Mouse (Mus musculus): ENCODE measurements at regions not wholly inside any gene's neighbourhood (a gene's known extent, or its start where the extent isn't known, plus 50 kb on each side); places are given as distances from the start of the nearest gene placed in this dataset.

DNA sequence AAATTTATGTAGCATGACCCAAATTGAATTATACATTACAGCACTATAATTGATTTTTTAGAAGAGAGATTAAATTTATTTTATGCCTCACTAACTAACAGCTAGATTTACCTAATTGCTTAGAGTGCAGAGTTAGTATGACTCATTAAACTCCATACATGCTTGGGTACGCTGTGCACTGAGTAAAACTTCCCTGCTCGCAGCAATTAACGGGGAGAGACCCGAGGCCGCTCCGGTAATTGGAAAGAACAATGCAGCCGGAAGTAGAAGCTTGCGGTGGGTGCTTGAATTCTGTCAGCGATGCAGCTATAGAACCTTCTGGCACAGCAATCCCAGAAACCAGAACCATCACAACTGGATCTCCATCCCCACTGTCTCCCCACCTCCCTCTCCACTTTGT is 261.8 kb downstream of the Tle3 start:
- Histone ChIP-seq H3K9me3 (ENCODE audit: low read length) (no peaks in the 10 kb centered on the region), H3K27me3 (ENCODE audit: insufficient read depth, low read length) (peaks cover 47% of the 10 kb centered on the region), H3K36me3 (ENCODE audit: insufficient read depth, low read length) (no peaks in the 10 kb centered on the region), H3K4me3 (replicated peaks; ENCODE audit: low read length) (no peak overlapping the region), H3K4me1 (replicated peaks; ENCODE audit: low read depth, low read length) (peaks cover 4% of the 10 kb centered on the region; the same call in 1 of the 2 replicates)
- TF ChIP-seq POU5F1 (IDR thresholded peaks at IDR 0.05; ENCODE audit: borderline replicate concordance, low read length) (no peak), NANOG (IDR thresholded peaks at IDR 0.05; ENCODE audit: borderline replicate concordance, low read length) (no peak), CTCF (conservative IDR thresholded peaks at IDR 0.05; ENCODE audit: low read length) (no peak)

DNA sequence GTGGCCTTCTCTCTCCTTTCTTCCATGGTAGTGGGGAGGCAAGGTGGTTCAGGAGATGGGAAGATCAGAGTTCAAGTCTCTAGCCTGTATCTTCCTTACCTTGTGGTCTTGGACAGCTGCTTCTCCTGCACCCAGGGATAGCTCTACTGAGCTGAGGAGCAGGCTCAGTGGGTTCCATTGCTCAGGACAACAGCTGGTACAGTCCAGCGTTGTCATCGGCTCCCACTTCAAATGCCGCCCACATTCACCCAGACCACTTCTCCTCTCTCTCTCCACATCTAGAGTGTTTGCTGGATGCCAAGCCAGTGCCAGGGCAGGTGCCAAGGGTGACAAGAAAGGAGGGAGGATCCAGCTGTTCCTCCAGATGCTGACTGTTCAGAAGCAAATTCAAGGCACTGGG is 260.4 kb downstream of the Tle3 start:
- Histone ChIP-seq H3K4me3 (replicated peaks; ENCODE audit: low read length) (no peak overlapping the region), H3K9me3 (ENCODE audit: low read length) (no peaks in the 10 kb centered on the region), H3K27me3 (ENCODE audit: insufficient read depth, low read length) (peaks cover 43% of the 10 kb centered on the region), H3K4me1 (replicated peaks; ENCODE audit: low read depth, low read length) (peaks cover 11% of the 10 kb centered on the region), H3K36me3 (ENCODE audit: insufficient read depth, low read length) (no peaks in the 10 kb centered on the region)
- TF ChIP-seq CTCF (conservative IDR thresholded peaks at IDR 0.05; ENCODE audit: low read length): no peak
- TF ChIP-seq NANOG (IDR thresholded peaks at IDR 0.05; ENCODE audit: borderline replicate concordance, low read length): no peak
- TF ChIP-seq POU5F1 (IDR thresholded peaks at IDR 0.05; ENCODE audit: borderline replicate concordance, low read length): no peak

DNA sequence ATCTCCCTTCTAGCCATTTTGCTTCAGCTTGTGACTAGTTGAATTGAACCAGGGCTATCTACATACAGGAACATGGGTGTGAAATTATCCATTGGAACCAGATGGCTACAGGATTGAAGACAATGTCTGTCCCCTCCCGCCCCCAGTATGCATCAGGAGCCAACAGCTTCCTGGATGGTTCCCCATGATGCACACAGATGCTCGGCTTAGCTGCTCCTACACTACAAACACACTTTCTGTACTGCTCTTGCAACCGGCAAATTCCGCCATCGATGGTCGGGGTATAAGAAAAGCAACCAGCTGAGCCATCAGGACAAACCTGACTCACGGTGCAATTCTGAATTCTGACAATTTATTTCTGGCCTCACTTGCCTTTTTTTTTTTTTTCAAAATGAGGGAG is 258.9 kb downstream of the Tle3 start:
- no peaks in the 10 kb centered on the region for H3K9me3 ChIP-seq (ENCODE audit: low read length)
- no peaks in the 10 kb centered on the region for H3K36me3 ChIP-seq (ENCODE audit: insufficient read depth, low read length)
- H3K27me3 ChIP-seq (ENCODE audit: insufficient read depth, low read length): peaks cover 38% of the 10 kb centered on the region
- H3K4me3 ChIP-seq (replicated peaks; ENCODE audit: low read length): no peak overlapping the region
- TF ChIP-seq NANOG (IDR thresholded peaks at IDR 0.05; ENCODE audit: borderline replicate concordance, low read length) (no peak), POU5F1 (IDR thresholded peaks at IDR 0.05; ENCODE audit: borderline replicate concordance, low read length) (no peak), CTCF (conservative IDR thresholded peaks at IDR 0.05; ENCODE audit: low read length) (no peak)
- H3K4me1 ChIP-seq (replicated peaks; ENCODE audit: low read depth, low read length): peaks cover 26% of the 10 kb centered on the region

- H3K36me3 ChIP-seq (ENCODE audit: insufficient read depth, low read length): no peaks in the 10 kb centered on the region
- H3K4me1 ChIP-seq (replicated peaks; ENCODE audit: low read depth, low read length): peaks cover 56% of the 10 kb centered on the region
- H3K9me3 ChIP-seq (ENCODE audit: low read length): no peaks in the 10 kb centered on the region
- TF ChIP-seq NANOG (IDR thresholded peaks at IDR 0.05; ENCODE audit: borderline replicate concordance, low read length) (no peak), CTCF (conservative IDR thresholded peaks at IDR 0.05; ENCODE audit: low read length) (no peak), POU5F1 (IDR thresholded peaks at IDR 0.05; ENCODE audit: borderline replicate concordance, low read length) (no peak)
- no peak overlapping the region for H3K4me3 ChIP-seq (replicated peaks; ENCODE audit: low read length)
- peaks cover 44% of the 10 kb centered on the region for H3K27me3 ChIP-seq (ENCODE audit: insufficient read depth, low read length)
Observed at GRCm38 (mm10) chr9:61627801-61628574, 255.8 kb downstream of the Tle3 start.

GRCm38 (mm10) chr9:61622933-61623332 is 250.8 kb downstream of the Tle3 start:
- TF ChIP-seq POU5F1 (IDR thresholded peaks at IDR 0.05; ENCODE audit: borderline replicate concordance, low read length) (no peak), NANOG (IDR thresholded peaks at IDR 0.05; ENCODE audit: borderline replicate concordance, low read length) (0 out of 2 replicates have a peak, but pooled peaks have one; percentile 14)
- Histone ChIP-seq H3K4me3 (replicated peaks; ENCODE audit: low read length) (no peak overlapping the region; the same call in 1 of the 2 replicates), H3K27me3 (ENCODE audit: insufficient read depth, low read length) (peaks cover 30% of the 10 kb centered on the region), H3K9me3 (ENCODE audit: low read length) (no peaks in the 10 kb centered on the region), H3K4me1 (replicated peaks; ENCODE audit: low read depth, low read length) (peaks cover 99% of the 10 kb centered on the region), H3K36me3 (ENCODE audit: insufficient read depth, low read length) (no peaks in the 10 kb centered on the region)

- Histone ChIP-seq H3K27me3 (ENCODE audit: insufficient read depth, low read length) (peaks cover 25% of the 10 kb centered on the region), H3K4me1 (replicated peaks; ENCODE audit: low read depth, low read length) (peaks cover 96% of the 10 kb centered on the region), H3K4me3 (replicated peaks; ENCODE audit: low read length) (no peak overlapping the region), H3K9me3 (ENCODE audit: low read length) (no peaks in the 10 kb centered on the region), H3K36me3 (ENCODE audit: insufficient read depth, low read length) (no peaks in the 10 kb centered on the region)
- TF ChIP-seq POU5F1 (IDR thresholded peaks at IDR 0.05; ENCODE audit: borderline replicate concordance, low read length): no peak
- TF ChIP-seq NANOG (IDR thresholded peaks at IDR 0.05; ENCODE audit: borderline replicate concordance, low read length): no peak
- no peak for TF ChIP-seq CTCF (conservative IDR thresholded peaks at IDR 0.05; ENCODE audit: low read length)
Observed at GRCm38 (mm10) chr9:61621939-61622338, 249.8 kb downstream of the Tle3 start.

GRCm38 (mm10) chr9:61620786-61621185 is 248.6 kb downstream of the Tle3 start:
- no peak overlapping the region for H3K4me3 ChIP-seq (replicated peaks; ENCODE audit: low read length)

DNA sequence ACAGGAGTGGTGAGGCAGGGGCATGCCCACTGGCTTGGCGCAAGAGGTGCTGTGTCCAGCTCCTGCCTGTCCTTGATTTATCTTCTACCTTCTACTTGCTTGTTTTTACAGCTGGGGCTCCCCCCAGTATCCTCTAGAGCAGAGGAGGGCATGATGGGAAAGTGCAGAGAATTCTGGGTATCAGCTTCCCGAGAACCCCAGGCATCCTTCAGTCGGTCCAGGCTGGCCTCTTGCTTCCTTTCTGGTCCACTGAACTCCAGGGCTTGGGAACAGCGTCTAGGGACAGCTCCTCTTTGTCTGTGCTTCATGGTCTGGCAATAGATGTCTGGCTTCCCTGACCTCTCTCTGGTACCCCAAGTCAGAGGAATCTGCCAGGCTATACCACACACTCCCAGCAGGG is 247.9 kb downstream of the Tle3 start:
- H3K9me3 ChIP-seq (ENCODE audit: low read length): no peaks in the 10 kb centered on the region
- peaks cover 17% of the 10 kb centered on the region; the same call in 1 of the 2 replicates for H3K27me3 ChIP-seq (ENCODE audit: insufficient read depth, low read length)
- no peaks in the 10 kb centered on the region for H3K36me3 ChIP-seq (ENCODE audit: insufficient read depth, low read length)
- H3K4me1 ChIP-seq (replicated peaks; ENCODE audit: low read depth, low read length): peaks cover 78% of the 10 kb centered on the region
- no peak overlapping the region for H3K4me3 ChIP-seq (replicated peaks; ENCODE audit: low read length)
- TF ChIP-seq CTCF (conservative IDR thresholded peaks at IDR 0.05; ENCODE audit: low read length) (no peak), POU5F1 (IDR thresholded peaks at IDR 0.05; ENCODE audit: borderline replicate concordance, low read length) (no peak), NANOG (IDR thresholded peaks at IDR 0.05; ENCODE audit: borderline replicate concordance, low read length) (no peak)

More at GRCm38 (mm10) chr9:61620786-61621185, 248.6 kb downstream of the Tle3 start:
- TF ChIP-seq NANOG (IDR thresholded peaks at IDR 0.05; ENCODE audit: borderline replicate concordance, low read length): no peak
- no peak for TF ChIP-seq CTCF (conservative IDR thresholded peaks at IDR 0.05; ENCODE audit: low read length)
- no peak for TF ChIP-seq POU5F1 (IDR thresholded peaks at IDR 0.05; ENCODE audit: borderline replicate concordance, low read length)
- H3K27me3 ChIP-seq (ENCODE audit: insufficient read depth, low read length): peaks cover 24% of the 10 kb centered on the region
- no peaks in the 10 kb centered on the region for H3K36me3 ChIP-seq (ENCODE audit: insufficient read depth, low read length)
- H3K9me3 ChIP-seq (ENCODE audit: low read length): no peaks in the 10 kb centered on the region
- peaks cover 85% of the 10 kb centered on the region for H3K4me1 ChIP-seq (replicated peaks; ENCODE audit: low read depth, low read length)

All from E14TG2a.4 (cell line).